Mouse (Mus musculus) central nervous system, embryonic 11.5 days (tissue): ENCODE results near the gene Olfr1443. TPM values are rescaled to one million over a fixed set of nuclear protein-coding genes. Genes with fewer than 3 reads are reported as not detected.

Experiments
- polyA plus RNA-seq: library from polyadenylated mRNA; depleted of rRNA; stranded (reverse); fragments of >200 nt; gene quantifications from 2 replicates; pipeline ENCODE4 v1.2.3, GENCODE M21; 2012; rRNA removed

Olfr1443 gene
- polyA plus RNA-seq: not detected in 2 replicates

GRCm38 (mm10) chr19:12677812-12678211, at the start of gene Olfr1443:
Olfr1443 (plus strand) TSS chr19:12678112.

GRCm38 (mm10) chr19:12633176-12633575, 44.7 kb upstream of the Olfr1443 start, which contains the start of gene Glyat:
Glyat (plus strand) TSS chr19:12633308.

GRCm38 (mm10) chr19:12670139-12670538, 7.8 kb upstream of the Olfr1443 start, which contains the start of gene Olfr1442:
Olfr1442 (plus strand) TSS chr19:12670439.

GRCm38 (mm10) chr19:12695590-12695989, 17.7 kb downstream of the Olfr1443 start, which contains the start of gene Keg1:
Keg1 (plus strand) TSS chr19:12695786.

Other genes with a start within 250 kb of the Olfr1443 start
- gene Mpeg1, start 217.3 kb upstream of the Olfr1443 start, polyA plus RNA-seq: 1.5 and 1.7 TPM in 2 replicates
- gene Dtx4, start 176.7 kb upstream of the Olfr1443 start, polyA plus RNA-seq: 33.6 and 36.3 TPM in 2 replicates
- gene Fam111a, start 132.4 kb upstream of the Olfr1443 start, polyA plus RNA-seq: 21.2 and 22.4 TPM in 2 replicates
- gene Gm4952, start 78.1 kb upstream of the Olfr1443 start, polyA plus RNA-seq: 0.07 TPM in 1 of 2 replicates, not detected in the other
- gene Glyat, start 44.8 kb upstream of the Olfr1443 start, polyA plus RNA-seq: not detected in 2 replicates
- not detected in 2 replicates for gene Olfr1442, start 7.7 kb upstream of the Olfr1443 start, polyA plus RNA-seq
- gene Keg1, start 17.7 kb downstream of the Olfr1443 start, polyA plus RNA-seq: 0.10 TPM in 1 of 2 replicates, not detected in the other
- gene Cntf, start 87.5 kb downstream of the Olfr1443 start, polyA plus RNA-seq: 4.9 and 5.1 TPM in 2 replicates
- gene Zfp91, start 118.0 kb downstream of the Olfr1443 start, polyA plus RNA-seq: 36.9 and 40.9 TPM in 2 replicates
- gene Lpxn, start 118.1 kb downstream of the Olfr1443 start, polyA plus RNA-seq: 1.5 and 1.8 TPM in 2 replicates
- not detected in 2 replicates for gene Gm5244, start 168.6 kb downstream of the Olfr1443 start, polyA plus RNA-seq
- gene Olfr1444, start 179.2 kb downstream of the Olfr1443 start, polyA plus RNA-seq: not detected in 2 replicates
- gene Olfr1445, start 205.7 kb downstream of the Olfr1443 start, polyA plus RNA-seq: not detected in 2 replicates
- gene Olfr1446, start 215.4 kb downstream of the Olfr1443 start, polyA plus RNA-seq: not detected in 2 replicates
- not detected in 2 replicates for gene Olfr1447, start 225.6 kb downstream of the Olfr1443 start, polyA plus RNA-seq
- not detected in 2 replicates for gene Olfr1448, start 246.3 kb downstream of the Olfr1443 start, polyA plus RNA-seq